Mouse (Mus musculus) lung, postnatal 25 days (tissue): ENCODE results near the gene Nsf.
A peak's percentile ranks its signal among the peaks of the same experiment; 100 is the strongest.

Source experiments
- DNase-seq: peaks from one replicate; pipeline ENCODE4 v3.0.0; 2022; ENCODE audit warnings: low spot score

The Nsf gene

DNA sequence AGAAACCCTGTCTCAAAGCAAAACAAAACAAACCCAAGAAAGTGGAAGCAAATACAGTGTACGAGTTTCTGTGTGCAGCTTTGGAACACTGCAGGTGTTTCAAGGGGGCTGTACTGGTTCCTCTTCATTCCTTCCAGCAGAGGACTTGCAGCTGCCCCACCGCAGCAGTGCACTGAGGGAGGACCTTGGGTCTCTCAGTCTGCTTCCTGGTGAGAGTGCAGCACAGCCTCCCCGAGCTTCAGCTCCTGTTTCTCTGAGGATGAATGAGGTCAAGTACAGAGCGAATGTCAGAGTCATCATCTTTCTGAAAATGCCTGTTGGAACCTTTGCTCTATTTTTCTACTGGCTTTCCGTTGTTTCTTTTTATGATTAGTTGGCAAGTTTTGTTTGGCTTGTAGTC lies 12.5 kb downstream of the Nsf start:
- DNase-seq: no peak

DNA sequence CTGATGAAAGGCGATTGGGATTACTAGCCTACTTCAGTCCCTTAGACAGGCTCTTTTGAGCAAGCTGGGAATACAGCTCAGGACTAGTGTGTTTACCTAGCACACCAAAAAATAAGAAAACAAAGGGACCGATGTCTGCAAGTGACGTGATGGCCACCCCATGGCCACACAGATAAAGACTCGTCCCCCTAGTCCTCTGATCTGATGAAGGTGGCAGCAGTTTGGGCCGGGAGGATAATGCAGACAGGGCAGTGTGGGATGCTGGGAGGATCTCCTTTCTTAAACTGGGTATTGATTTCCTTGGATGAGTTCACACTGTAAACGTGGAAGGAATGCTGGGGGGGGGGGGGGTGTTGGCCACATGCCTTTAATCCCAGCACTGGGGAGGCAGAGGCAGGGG lies 13.0 kb downstream of the Nsf start:
- DNase-seq: no peak

DNA sequence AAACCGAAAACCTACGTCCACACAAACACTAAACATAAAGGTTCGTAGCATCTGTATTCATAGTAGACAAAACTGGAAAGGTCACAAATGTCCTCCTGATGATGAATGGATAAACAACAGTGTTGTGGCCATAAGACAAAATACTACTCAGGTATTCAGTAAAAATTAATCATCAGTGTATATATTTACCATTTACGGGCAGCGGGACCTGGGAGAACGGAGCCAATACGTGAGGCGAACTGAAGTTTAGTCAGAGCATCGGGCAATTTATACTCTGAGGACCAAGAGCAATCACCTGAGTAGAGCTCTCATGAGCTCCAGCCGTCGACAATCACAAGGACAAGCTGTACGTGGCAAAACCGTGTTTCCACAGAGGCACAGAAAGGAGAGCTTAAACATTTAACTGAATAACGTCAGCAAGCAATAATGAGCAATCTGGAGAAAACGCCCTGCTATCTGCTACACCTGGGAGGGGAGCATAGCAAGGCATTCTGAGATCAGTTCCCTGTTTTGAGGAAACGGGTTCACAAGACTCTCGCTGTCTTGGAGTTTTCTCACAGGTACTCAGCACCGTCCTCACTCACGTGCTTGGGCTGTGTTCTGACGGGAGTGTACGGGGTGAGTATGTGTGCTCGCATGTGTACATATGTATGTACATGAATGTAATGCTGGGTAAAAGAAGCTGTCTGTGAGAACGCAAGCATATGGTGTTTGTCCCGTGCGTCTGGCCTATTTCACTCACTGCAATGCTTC lies 15.7 kb downstream of the Nsf start:
- no peak for DNase-seq

DNA sequence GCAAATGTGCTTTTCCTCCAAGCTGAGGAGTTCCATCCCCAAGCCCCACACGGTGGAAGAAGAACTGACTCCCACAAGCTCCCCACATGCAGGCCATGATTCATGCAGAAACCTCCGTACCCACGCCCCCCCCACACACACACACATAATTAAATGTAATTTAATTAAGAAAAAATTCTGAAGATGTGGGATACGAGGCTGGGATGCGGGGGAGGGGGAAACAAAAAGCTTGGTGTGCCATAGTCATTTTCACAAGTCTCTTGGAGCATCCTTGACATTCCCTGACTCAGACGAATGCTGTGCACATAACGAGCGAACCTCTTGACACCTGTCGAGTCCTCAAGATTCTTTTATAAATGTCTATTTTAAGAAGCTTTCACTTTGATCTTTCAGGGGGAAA lies 16.4 kb downstream of the Nsf start:
- no peak for DNase-seq

DNA sequence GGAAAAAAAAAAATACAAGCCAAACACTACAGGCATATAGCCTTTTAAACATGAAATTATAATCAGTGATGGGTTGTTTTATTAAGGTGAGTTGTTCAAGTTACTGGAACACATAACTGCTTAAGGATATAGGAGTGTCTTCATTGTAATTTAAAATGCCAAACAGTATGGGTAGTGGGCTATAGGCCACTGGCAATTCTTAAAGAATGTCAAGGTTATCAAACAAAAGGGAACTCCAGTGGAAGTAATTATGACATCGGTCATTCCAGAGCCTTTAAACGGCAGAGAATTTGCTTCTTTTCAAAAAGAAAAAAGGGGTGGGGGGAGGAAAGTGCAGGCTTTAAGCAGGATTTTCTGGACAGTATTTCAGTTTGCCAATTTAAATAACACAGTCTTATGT lies 18.1 kb downstream of the Nsf start:
- no peak for DNase-seq

DNA sequence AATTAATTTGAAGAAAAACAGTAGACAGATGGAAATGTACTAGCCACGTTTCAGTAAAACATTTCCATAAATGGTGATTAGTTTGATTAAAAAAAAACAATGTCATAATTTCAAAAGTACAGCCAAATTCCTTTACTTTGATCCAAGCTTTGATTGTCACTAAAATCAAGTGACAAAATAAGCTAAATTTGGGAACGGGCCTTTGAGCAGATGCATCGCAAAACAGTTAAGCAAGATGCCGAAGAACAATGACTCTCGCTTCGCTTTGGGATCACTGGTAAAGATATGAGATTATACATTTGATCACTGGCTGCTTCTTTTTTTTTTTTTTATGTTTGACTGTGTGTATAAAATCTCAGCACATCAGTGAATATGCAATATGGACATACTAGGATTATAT lies 20.0 kb downstream of the Nsf start:
- DNase-seq: no peak

DNA sequence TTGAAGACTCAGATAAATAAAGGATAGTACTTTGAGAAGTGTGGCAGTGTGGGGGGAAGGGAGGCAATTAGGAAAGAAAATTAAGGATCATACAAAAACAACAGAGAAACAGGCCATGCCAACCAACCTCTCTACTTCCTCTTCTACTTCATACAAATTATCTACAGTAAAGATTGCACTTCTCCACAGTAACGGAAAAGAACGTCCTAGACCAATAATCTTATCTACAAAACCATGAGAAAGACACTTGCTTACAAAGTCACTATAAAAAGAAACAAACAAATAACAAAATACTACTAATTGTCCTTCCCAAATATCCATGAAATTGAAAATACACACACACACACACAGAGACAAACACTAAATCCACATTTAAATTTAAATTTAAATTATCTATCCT lies 29.9 kb downstream of the Nsf start:
- DNase-seq: no peak

DNA sequence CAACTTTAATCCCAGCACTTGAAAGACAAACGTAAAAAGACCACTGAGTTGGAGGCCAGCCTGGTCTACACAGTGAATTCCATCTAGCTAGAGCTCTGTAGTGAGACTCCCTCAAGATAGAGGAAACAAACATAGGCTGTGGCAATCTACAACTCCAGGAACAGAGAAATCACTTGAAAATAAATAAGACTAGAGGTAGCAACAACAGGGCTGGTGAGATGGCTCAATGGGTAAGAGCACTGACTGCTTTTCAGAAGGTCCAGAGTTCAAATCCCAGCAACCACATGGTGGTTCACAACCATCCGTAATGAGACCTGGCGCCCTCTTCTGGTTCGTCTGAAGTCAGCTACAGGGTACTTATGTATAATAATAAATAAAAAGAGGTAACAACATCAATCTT lies 30.6 kb downstream of the Nsf start:
- DNase-seq: no peak

DNA sequence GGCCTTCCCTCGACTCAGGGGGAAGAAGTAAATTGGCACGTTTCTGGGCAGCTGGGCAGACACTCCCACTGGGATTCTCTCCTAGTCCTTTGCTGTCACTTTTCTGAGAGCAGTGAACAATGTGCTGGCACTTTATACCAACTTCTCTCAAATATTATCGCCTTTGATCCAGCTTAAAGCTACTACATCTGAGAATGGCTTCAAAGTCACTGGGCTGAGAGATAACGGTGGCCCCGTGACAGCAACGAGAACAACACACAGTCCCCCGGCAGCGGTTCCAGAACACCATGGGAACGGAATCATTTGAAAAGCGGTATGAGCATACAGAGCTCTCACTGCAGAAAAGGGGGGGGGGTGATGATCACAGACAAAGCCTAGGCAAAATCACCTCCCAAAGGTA lies 31.0 kb downstream of the Nsf start:
- DNase-seq: no peak

DNA sequence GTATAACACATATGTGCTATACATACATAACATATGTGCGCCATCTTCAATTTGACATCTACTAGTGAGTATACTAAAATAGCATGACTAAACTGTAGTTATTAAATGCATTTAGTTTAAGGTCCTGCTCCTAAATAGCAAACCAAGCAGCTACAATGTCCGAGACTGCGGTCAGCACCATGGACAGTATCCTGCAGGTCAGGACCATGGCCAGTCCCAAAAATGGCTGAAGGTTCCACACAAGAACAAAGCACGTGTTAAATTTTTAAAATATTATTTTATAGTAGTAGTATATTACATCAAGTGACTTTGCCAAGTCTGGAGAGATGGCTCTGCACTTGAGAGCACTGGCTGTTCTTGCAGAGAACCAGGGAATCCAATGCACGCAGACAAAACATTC lies 33.2 kb downstream of the Nsf start:
- DNase-seq: peak; percentile 20

DNA sequence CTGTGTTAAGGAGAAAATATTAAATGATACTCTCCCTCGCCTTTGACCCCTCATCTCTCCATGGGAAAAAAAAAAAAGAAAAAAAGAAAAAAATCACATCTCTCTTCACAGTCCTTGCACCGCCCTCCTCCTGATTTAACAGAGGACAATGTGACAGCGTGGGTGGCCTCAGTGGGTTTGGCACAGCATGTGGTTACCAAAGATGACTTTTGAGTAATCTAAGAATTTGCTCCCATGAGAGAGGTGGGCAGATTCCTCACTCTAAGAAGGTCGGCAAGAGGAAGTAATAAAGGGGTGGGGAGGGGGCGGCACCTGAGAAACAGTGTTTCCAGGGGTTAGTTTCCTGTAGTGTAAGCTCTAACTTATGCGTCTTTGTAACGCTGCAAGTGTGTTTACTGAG lies 37.0 kb downstream of the Nsf start:
- DNase-seq: no peak

DNA sequence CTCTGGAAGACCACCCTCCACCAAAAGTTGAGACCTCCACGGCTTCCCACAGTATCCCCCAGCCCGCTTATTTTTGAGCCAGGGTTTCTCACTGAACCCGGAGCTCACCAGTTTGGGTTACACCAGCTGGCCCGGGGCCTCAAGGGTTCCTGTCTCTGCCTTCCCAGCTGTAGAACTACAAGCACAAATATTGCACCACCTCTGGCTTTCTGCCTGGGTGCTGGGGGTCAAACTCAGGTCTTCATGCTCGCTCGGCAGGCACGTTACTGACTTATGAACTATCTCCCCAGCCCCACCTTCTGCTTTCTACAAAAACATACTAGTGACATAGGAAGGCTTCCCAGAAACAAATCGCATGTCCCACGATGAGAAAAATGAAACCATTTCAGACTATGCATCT lies 38.2 kb downstream of the Nsf start:
- DNase-seq: no peak

DNA sequence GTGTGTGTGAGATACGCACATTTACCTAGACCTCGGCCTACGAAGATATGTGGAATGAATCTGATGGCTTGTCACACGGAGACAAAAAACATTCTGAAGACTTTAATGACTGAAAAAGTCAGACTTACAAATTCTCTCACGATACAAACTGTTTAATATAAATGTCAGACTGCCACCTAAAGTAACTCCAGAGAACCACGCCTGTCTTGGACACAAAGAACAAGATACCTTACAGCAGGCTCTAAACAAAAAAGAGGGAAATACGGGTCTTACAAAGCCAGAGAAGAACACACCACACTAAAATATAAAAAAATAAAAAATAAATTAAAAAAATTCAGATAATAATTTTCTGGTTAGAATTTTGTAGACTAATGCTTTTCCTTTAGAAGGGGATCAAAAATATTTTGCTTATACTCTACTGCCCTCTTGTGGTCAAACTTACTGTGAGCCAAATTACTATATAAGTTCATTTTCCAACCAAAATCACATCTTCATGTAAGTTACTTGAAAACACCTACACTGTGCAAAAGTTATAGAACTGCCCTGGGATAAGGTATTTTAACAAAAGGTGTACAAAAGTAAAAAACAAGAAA lies 42.8 kb downstream of the Nsf start:
- peak; percentile 49 for DNase-seq

DNA sequence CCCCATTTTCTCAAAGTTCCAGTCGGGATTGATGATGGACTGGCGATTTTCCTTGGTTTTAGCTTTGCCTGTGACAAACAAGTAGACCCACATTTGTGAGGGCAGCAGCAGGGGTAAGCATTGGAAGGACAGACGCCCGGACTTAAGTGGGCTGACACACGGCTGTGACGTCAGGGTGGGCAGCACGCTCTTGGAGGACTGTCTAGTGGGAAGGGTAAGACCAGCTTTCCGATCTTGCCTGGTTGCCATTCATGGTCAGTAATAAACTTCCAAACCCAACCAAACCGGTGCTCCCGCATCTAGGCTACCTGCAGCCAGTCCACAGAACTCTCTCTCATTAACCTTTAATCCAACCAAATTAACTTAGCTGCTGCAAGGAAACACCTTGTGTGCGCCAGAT lies 43.3 kb downstream of the Nsf start:
- DNase-seq: no peak

DNA sequence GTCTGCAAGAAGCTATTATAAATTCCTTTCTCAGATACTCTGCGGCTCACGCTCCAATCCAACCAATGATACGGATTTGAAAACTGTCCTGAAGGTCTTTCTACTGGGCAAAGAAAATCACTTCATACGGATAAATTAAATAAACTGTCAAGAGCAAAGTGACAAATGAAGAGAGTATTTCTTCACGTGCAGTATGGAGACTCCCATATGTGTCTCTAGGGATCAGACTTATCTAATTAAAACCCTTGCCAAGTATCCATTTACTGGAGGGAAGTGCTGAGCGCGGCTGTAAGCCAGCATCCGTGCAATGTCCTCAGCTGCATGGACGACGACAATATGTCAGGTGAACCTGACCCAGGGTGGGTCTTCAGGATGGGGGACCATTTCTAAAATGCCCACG lies 44.0 kb downstream of the Nsf start:
- DNase-seq: no peak

DNA sequence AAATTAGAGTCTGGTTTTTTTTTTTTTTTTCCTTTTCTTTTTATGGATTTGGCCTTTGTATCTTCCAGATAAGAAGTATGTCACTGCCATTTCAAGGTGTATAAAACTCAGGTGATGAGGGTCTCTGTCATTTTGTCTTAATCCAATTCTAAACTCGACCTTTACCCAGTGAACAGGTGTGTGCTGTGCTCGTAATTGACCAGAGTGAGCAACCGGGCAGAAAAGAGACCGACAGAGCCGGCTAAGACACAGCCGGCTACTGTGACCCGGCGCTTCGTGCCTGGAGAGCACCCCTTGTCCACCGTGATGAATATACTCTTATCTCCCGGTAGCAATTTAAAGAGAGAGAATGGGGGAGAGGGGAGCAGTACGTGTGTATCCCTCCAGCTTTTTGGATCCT lies 44.5 kb downstream of the Nsf start:
- no peak for DNase-seq

DNA sequence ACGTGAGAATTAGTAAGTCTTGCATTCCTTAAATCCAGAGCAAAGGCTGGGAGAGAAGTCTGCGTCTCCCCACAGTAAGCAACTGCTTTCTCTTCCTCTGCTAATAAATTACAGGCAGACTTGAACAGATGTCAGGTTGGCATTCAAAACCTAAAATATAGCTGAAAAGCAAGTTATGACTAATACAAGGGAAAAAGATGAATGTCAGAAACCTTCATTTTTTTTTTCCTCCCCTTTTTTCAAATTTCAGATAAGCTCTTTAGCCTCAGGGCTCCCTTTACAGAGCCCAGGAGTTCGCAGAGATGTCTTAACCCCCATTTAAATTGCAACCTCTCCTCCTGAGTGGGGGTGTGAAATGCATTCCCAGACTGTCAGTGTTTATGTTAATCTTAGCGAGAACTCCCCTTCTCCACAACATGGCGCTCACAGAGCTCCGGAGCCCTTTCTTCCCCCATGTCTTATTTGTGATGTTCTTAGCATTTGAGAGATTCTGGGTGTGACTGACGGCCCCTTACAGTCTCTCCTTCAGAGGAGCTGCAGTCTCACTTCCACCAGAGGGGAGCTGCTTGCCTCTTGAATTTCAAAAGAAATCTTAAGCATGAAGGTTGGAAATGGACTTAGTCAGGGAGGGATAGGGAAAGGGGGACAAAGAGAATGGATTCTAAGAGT lies 47.7 kb downstream of the Nsf start:
- no peak for DNase-seq

DNA sequence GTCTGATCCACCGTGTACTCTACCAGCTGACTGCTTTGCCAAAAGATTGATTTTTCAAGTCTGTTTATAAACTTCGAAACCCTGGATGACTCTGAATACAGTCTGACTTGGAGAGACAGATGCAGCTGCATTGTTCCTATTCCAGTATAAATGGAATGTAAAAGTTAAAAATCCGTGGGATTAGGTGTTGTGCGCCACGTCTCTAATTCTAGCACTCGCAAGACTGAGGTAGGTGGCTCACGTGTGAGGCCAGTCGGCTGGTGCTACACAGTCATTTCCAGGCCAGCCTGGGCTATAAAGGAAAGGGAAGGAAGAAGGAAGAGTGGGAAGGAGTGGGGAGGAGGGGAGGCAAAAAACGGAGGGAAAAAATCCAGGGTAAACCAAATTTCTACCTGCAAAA lies 48.4 kb downstream of the Nsf start:
- DNase-seq: no peak

DNA sequence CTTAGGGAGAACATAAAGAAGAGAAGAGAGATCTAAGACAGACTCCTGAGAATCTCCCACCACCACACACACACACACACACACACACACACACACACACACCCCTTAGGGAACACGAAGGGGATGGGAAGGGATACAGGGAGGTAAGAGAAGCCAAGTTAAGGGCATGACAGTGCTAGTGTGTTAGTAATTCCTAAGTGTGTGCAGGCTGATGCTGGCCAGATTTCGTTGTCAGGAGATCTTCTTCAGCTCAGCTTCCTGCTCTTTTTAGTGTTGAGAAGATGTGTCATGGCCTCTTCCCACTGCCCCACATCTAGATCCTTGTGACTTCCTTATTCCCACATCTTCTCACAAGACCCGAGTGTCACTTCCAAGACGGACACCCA lies 52.3 kb downstream of the Nsf start:
- no peak for DNase-seq

DNA sequence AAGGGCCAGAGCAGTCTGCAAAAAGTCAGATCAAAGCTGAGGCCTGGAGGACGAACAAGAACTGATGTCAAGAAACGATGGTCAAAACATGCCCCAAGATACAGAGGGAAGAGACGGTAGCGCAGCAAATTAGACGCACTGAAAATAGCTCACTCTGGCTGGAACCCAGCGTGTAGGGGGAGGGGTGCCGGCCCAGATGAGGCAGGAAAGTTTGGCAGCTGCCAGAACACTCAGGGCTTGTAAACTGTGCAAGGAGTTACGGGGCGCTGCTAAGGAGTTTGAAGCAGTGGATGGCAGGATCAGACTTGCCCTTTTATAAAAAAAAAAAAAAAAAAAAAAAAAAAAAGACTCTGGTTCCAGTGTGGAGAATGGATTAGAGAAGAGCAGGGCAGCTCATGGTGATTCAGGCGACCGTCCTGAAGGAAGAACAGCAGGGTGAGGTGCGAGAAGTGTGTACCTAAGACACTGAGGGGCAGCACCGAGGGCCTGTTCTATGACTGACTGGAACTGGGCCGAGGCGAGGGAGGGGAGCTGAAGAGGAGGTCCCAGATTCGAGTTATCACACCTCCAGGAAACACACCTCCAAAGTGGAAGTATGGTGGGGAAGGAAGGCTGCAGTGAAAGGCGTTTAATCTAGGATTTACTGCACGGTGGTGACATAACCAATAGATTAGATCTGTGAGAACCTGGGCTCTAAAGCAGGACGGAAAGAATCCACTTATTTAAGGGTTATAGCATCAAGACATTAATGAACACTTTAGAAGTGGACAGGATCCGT lies 52.9 kb downstream of the Nsf start:
- peak; percentile 36 for DNase-seq

DNA sequence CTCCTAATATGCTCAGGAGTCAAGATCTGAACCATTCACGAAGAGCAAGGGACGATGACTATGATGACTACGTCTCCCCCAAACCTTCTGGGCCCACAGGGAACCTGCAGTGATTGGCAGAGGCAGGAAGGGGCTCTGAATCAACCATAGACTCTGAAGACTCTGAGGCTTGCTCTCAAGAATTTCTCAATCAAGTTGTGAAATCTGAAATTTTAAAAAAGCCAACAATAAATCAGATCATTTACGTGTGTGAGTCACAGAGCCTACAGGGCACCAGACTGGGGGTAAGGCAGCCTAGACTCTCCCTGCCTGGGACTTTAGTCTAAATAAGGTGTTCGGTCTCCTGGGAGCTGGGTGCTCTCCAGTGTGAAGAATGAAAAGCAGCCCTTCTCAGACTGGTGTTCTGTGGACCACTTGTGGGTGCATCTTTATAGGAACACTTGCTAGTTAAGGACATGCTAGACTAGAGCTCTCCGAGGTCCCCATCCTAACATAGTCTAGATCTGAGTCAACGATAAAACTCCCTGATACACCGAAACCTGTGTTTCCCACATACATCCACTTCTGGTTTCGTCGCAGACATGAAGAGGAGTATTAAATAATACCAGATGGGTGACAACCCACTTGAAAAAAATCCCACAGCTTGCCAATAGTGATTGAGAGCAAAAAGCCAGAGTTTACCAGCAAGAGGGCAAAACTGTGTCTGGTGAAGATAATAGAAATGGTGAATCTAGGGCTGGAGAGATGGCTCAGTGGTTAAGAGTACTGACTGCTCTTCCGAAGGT lies 56.7 kb downstream of the Nsf start:
- no peak for DNase-seq

DNA sequence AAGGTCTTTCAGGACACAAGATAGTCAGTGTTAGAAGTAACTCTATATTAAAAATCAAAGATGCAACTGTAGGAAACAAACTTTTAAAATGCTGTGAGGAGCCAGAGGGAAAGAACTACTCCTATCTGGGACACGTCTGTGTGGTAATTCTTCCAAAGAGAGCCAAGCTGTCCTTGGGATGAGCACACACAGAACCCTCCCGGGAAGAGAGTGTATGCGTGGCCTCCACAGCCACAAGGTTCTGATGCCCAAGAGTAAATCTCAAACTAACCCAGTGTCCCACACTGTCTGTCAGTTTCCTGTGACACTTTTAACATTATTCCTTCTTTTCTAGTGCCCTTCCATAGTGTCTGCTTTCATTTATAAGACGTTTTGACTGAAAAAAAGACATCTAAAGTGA lies 57.8 kb downstream of the Nsf start:
- no peak for DNase-seq
